Mouse (Mus musculus): ENCODE data around the gene Etnppl. TPM values are rescaled to one million over a fixed set of nuclear protein-coding genes. Genes with fewer than 3 reads are reported as not detected.

The Etnppl gene
- polyA plus RNA-seq, 1 experiment from 2014 or later: 7.6 TPM

GRCm38 (mm10) chr3:130581577-130581976, 35.7 kb upstream of the Etnppl start:
- WGBS: 82% methylated on average over 2 of the region's 2 CpGs
- Histone ChIP-seq H3K9me3 (replicated peaks; ENCODE audit: low read length) (no peaks in the 10 kb centered on the region), H3K4me2 (ENCODE audit: low read length) (no peak overlapping the region), H3K36me3 (ENCODE audit: insufficient read depth, low read length) (no peaks in the 10 kb centered on the region), H3K9ac (ENCODE audit: low read depth, low read length) (no peak overlapping the region), H3K4me3 (replicated peaks; ENCODE audit: low read depth, low read length) (no peak overlapping the region), H3K27ac (no peak overlapping the region), H3K27me3 (ENCODE audit: insufficient read depth, low read length) (no peaks in the 10 kb centered on the region), H3K4me1 (replicated peaks; ENCODE audit: insufficient read depth, low read length) (no peaks in the 10 kb centered on the region)
- DNase-seq (ENCODE audit: low spot score) (no peak), ATAC-seq (replicated peaks; ENCODE audit: low FRiP score, low read depth) (no peak)
- TF ChIP-seq CTCF (IDR thresholded peaks at IDR 0.05; ENCODE audit: low read depth): no peak

DNA sequence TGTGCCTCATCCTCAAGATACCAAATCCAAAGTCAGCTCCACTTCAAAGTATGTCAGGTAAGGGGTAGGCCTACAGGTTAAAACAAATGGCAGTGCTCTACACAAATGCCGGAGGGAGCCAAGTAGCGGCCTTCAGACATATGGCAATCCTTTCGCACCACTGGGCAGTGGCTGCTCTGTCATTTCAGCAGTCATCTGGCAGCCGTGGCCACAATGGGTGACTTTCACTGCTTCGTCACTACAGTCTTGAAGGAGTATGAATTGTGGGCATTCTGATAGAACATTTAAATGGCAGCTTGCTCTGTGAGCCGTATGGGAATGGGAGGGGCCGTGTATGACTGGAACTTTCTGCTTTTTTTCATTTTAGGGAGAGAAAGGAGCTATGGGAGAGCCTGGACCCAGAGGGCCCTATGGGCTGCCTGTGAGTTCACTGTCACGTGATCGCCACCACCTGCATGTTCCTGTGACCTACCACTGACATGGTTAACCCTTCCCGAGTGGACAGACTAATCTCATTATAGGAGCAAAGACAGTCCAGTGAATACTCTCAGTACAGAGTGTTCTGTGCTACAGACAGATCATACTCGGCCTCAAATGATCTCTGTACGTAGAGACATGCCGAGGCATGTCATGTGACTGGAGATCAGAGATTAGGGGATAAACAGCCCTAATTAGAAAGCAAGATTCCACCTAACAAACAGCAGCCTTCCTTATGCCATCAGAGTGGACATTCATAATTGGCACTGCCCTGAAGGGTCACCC, 34.2 kb upstream of the Etnppl start:
- H3K4me3 ChIP-seq (replicated peaks; ENCODE audit: low read depth, low read length): no peak overlapping the region
- no peak; the same call in 1 of the 2 replicates for ATAC-seq (replicated peaks; ENCODE audit: low FRiP score, low read depth)
- H3K27ac ChIP-seq: no peak overlapping the region
- no peak for TF ChIP-seq CTCF (IDR thresholded peaks at IDR 0.05; ENCODE audit: low read depth)
- no peaks in the 10 kb centered on the region for H3K36me3 ChIP-seq (ENCODE audit: insufficient read depth, low read length)
- H3K9ac ChIP-seq (ENCODE audit: low read depth, low read length): no peak overlapping the region
- H3K9me3 ChIP-seq (replicated peaks; ENCODE audit: low read length): no peaks in the 10 kb centered on the region
- H3K4me1 ChIP-seq (replicated peaks; ENCODE audit: insufficient read depth, low read length): no peaks in the 10 kb centered on the region
- 75% methylated on average over 13 of the region's 13 CpGs for WGBS
- no peak overlapping the region for H3K4me2 ChIP-seq (ENCODE audit: low read length)
- H3K27me3 ChIP-seq (ENCODE audit: insufficient read depth, low read length): no peaks in the 10 kb centered on the region
- DNase-seq (ENCODE audit: low spot score): no peak

- no peak for TF ChIP-seq CTCF (IDR thresholded peaks at IDR 0.05; ENCODE audit: low read depth)
- Histone ChIP-seq H3K4me2 (ENCODE audit: low read length) (no peak overlapping the region), H3K9me3 (replicated peaks; ENCODE audit: low read length) (no peaks in the 10 kb centered on the region), H3K4me1 (replicated peaks; ENCODE audit: insufficient read depth, low read length) (no peaks in the 10 kb centered on the region), H3K36me3 (ENCODE audit: insufficient read depth, low read length) (no peaks in the 10 kb centered on the region), H3K27me3 (ENCODE audit: insufficient read depth, low read length) (no peaks in the 10 kb centered on the region), H3K9ac (ENCODE audit: low read depth, low read length) (no peak overlapping the region), H3K27ac (no peak overlapping the region), H3K4me3 (replicated peaks; ENCODE audit: low read depth, low read length) (no peak overlapping the region)
- no peak for ATAC-seq (replicated peaks; ENCODE audit: low FRiP score, low read depth)
- 62% methylated on average over 7 of the region's 7 CpGs for WGBS
- no peak for DNase-seq (ENCODE audit: low spot score)
Observed at GRCm38 (mm10) chr3:130584007-130584406, 33.2 kb upstream of the Etnppl start.

DNA sequence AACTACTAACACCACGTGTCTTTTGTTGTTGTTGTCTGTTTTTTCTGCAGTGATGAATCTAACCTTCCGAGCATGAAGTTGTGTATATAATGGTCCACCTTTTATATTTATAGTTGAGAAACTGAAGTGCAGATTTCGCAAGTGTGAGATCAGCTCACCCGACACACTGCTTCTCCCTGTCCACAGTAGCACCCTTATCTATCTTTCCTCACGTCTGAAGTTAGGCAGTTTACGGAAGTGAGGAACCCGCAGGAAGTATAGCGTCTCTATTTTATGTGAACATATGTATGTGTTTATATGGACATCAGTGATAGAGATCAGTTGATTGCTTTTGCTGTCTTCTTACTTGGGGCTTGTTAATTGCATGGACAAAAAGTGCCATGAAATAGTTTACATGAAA, 22.2 kb upstream of the Etnppl start:
- no peak for ATAC-seq (replicated peaks; ENCODE audit: low FRiP score, low read depth)
- no peak overlapping the region for H3K9ac ChIP-seq (ENCODE audit: low read depth, low read length)
- no peak overlapping the region for H3K27ac ChIP-seq
- no peak for DNase-seq (ENCODE audit: low spot score)
- H3K9me3 ChIP-seq (replicated peaks; ENCODE audit: low read length): no peaks in the 10 kb centered on the region
- no peak for TF ChIP-seq CTCF (IDR thresholded peaks at IDR 0.05; ENCODE audit: low read depth)
- no peaks in the 10 kb centered on the region for H3K27me3 ChIP-seq (ENCODE audit: insufficient read depth, low read length)
- H3K36me3 ChIP-seq (ENCODE audit: insufficient read depth, low read length): no peaks in the 10 kb centered on the region
- no peaks in the 10 kb centered on the region for H3K4me1 ChIP-seq (replicated peaks; ENCODE audit: insufficient read depth, low read length)
- WGBS: 84% methylated on average over 8 of the region's 8 CpGs
- H3K4me3 ChIP-seq (replicated peaks; ENCODE audit: low read depth, low read length): no peak overlapping the region
- H3K4me2 ChIP-seq (ENCODE audit: low read length): no peak overlapping the region

- no peak overlapping the region for H3K27ac ChIP-seq
- no peak for TF ChIP-seq CTCF (IDR thresholded peaks at IDR 0.05; ENCODE audit: low read depth)
- H3K9ac ChIP-seq (ENCODE audit: low read depth, low read length): no peak overlapping the region
- no peaks in the 10 kb centered on the region for H3K9me3 ChIP-seq (replicated peaks; ENCODE audit: low read length)
- no peaks in the 10 kb centered on the region for H3K36me3 ChIP-seq (ENCODE audit: insufficient read depth, low read length)
- WGBS: 70% methylated on average over 10 of the region's 10 CpGs
- H3K27me3 ChIP-seq (ENCODE audit: insufficient read depth, low read length): no peaks in the 10 kb centered on the region
- no peaks in the 10 kb centered on the region for H3K4me1 ChIP-seq (replicated peaks; ENCODE audit: insufficient read depth, low read length)
- H3K4me3 ChIP-seq (replicated peaks; ENCODE audit: low read depth, low read length): no peak overlapping the region
- DNase-seq (ENCODE audit: low spot score) (no peak), ATAC-seq (replicated peaks; ENCODE audit: low FRiP score, low read depth) (no peak)
- H3K4me2 ChIP-seq (ENCODE audit: low read length): no peak overlapping the region
Observed at GRCm38 (mm10) chr3:130601491-130601890, 15.8 kb upstream of the Etnppl start.

- Histone ChIP-seq H3K36me3 (ENCODE audit: insufficient read depth, low read length) (no peaks in the 10 kb centered on the region), H3K9ac (ENCODE audit: low read depth, low read length) (no peak overlapping the region), H3K4me2 (ENCODE audit: low read length) (no peak overlapping the region), H3K4me1 (replicated peaks; ENCODE audit: insufficient read depth, low read length) (no peaks in the 10 kb centered on the region), H3K9me3 (replicated peaks; ENCODE audit: low read length) (no peaks in the 10 kb centered on the region), H3K4me3 (replicated peaks; ENCODE audit: low read depth, low read length) (no peak overlapping the region), H3K27me3 (ENCODE audit: insufficient read depth, low read length) (no peaks in the 10 kb centered on the region), H3K27ac (no peak overlapping the region)
- peak; percentile 45 for DNase-seq (ENCODE audit: low spot score)
- ATAC-seq (replicated peaks; ENCODE audit: low FRiP score, low read depth): 0 out of 2 replicates have a peak, but pooled peaks have one; percentile 21
- 71% methylated on average over 2 of the region's 2 CpGs for WGBS
- TF ChIP-seq CTCF (IDR thresholded peaks at IDR 0.05; ENCODE audit: low read depth): peak; percentile 71
Observed at GRCm38 (mm10) chr3:130607924-130608323, 9.3 kb upstream of the Etnppl start.
